ENCODE assay signal across 8 mouse cellular contexts in the genomic region with DNA sequence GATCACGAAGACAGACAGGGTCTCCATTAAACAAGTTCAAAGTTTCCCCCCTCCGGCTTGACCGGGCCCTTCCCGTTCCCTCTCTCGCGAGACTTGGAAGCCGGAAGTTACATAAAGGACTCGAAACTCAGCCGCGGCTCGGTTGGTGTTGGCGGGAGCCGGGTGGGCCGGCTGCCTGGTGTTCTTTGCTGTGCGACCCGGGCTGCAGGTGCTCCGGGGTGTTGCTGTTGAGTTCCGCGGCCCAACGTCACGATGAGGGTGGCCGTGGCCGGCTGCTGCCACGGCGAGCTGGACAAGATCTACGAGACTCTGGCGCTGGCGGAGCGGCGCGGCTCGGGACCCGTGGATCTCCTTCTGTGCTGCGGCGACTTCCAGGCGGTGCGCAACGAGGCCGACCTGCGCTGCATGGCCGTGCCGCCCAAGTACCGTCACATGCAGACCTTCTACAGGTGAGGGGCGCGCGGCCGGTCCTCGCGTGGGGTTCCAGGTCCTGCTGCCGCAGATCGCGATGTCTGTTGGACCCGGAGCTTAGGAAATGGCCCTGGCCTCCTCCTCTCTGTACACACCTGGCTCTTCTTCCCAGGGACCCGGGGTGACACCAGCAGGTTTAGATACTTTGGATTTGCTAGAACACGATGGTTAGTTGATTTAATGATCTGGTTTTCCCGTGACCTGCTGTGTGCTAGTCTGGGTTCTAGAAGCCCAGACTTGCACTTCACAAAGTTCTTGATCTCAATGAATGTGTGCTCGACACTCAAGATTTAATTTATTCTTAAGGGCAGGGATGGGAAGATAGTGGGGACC. TPM values are rescaled to one million over a fixed set of nuclear protein-coding genes. Genes with fewer than 3 reads are reported as not detected.
DNase-seq lines count a peak whose midpoint lies in the region; ATAC-seq and TF ChIP-seq lines count a peak whose summit lies in the region.

A gene (plus strand): TSS at position 123 of the 804 bp plus-strand sequence.

- peaks cover 22% of the 10 kb centered on the region for H3K36me3 ChIP-seq in embryonic facial prominence, embryonic 13.5 days
- H3K36me3 ChIP-seq in limb, embryonic 14.5 days (ENCODE audit: control insufficient read depth, insufficient read depth, low read length) = no peaks in the 10 kb centered on the region; the same call in 1 of the 2 replicates
- no peaks in the 10 kb centered on the region for H3K36me3 ChIP-seq in midbrain, postnatal 0 days (ENCODE audit: insufficient read depth, low read length)

- no peaks in the 10 kb centered on the region for H3K27me3 ChIP-seq in embryonic facial prominence, embryonic 13.5 days
- H3K27me3 ChIP-seq in limb, embryonic 14.5 days (ENCODE audit: control insufficient read depth, insufficient read depth, low read length) = no peaks in the 10 kb centered on the region
- no peaks in the 10 kb centered on the region for H3K27me3 ChIP-seq in midbrain, postnatal 0 days (ENCODE audit: insufficient read depth, low read length)

- H3K4me2 ChIP-seq in embryonic facial prominence, embryonic 13.5 days = peak within 1 kb of the TSS; percentile 62
- peak within 1 kb of the TSS; percentile 72 for H3K4me2 ChIP-seq in limb, embryonic 14.5 days (replicated peaks; ENCODE audit: low read depth, low read length, severe bottlenecking)
- peak within 1 kb of the TSS; percentile 64 for H3K4me2 ChIP-seq in midbrain, postnatal 0 days (ENCODE audit: low read depth, low read length, poor library complexity, severe bottlenecking)

- peak within 1 kb of the TSS; percentile 81 for H3K27ac ChIP-seq in embryonic facial prominence, embryonic 13.5 days
- peak within 1 kb of the TSS; percentile 78 for H3K27ac ChIP-seq in limb, embryonic 14.5 days (replicated peaks; ENCODE audit: low read depth, low read length)
- H3K27ac ChIP-seq in midbrain, postnatal 0 days (ENCODE audit: low read depth, low read length) = peak within 1 kb of the TSS; percentile 82

- no peak for TF ChIP-seq CTCF in midbrain, postnatal 0 days (IDR thresholded peaks at IDR 0.05)

- peak; percentile 89 for DNase-seq in 3134 (ENCODE audit: extremely low read depth, insufficient read length, low spot score)
- peak; percentile 94 to 95 for DNase-seq in adrenal gland, postnatal 36 days
- peak; percentile 95 for DNase-seq in heart, adult 8-10 months (ENCODE audit: low spot score)
- DNase-seq in kidney, adult 9 months = peak; percentile 94
- DNase-seq in limb, embryonic 14.5 days (ENCODE audit: low spot score) = peak; percentile 91
- DNase-seq in midbrain, postnatal 0 days (ENCODE audit: low spot score) = peak; percentile 94
- peak; percentile 76 to 89 for DNase-seq in spleen, postnatal 14 days (ENCODE audit: low spot score in 2 of 2)

- H3K9me3 ChIP-seq in embryonic facial prominence, embryonic 13.5 days = no peaks in the 10 kb centered on the region
- H3K9me3 ChIP-seq in limb, embryonic 14.5 days (ENCODE audit: control insufficient read depth, low read length) = no peaks in the 10 kb centered on the region
- no peaks in the 10 kb centered on the region for H3K9me3 ChIP-seq in midbrain, postnatal 0 days (ENCODE audit: low read length)

- ATAC-seq in embryonic facial prominence, embryonic 13.5 days (ENCODE audit: insufficient number of reproducible peaks, insufficient read depth, low FRiP score, low TSS enrichment, low read depth) = peak; percentile 86
- peak; percentile 96 for ATAC-seq in limb, embryonic 14.5 days (ENCODE audit: low FRiP score, low read depth)
- ATAC-seq in midbrain, postnatal 0 days (ENCODE audit: low FRiP score) = peak; percentile 96

- under 1% methylated on average over 57 of the region's 57 CpGs for WGBS in embryonic facial prominence, embryonic 13.5 days
- WGBS in limb, embryonic 14.5 days = under 1% methylated on average over 55 of the region's 57 CpGs
- under 1% methylated on average over 57 of the region's 57 CpGs for WGBS in midbrain, postnatal 0 days

- peak within 1 kb of the TSS; percentile 96 for H3K9ac ChIP-seq in embryonic facial prominence, embryonic 13.5 days
- peak within 1 kb of the TSS; percentile 91 for H3K9ac ChIP-seq in limb, embryonic 14.5 days (ENCODE audit: low read depth, low read length, severe bottlenecking)
- peak within 1 kb of the TSS; percentile 91 for H3K9ac ChIP-seq in midbrain, postnatal 0 days (replicated peaks; ENCODE audit: low read length, poor library complexity, severe bottlenecking)

- H3K4me1 ChIP-seq in embryonic facial prominence, embryonic 13.5 days = peaks cover 11% of the 10 kb centered on the region
- 0 out of 2 replicates have a peak, but pooled peaks cover 5% of the 10 kb centered on the region for H3K4me1 ChIP-seq in limb, embryonic 14.5 days (ENCODE audit: control insufficient read depth, insufficient read depth, low read length)
- 0 out of 2 replicates have a peak, but pooled peaks cover 4% of the 10 kb centered on the region for H3K4me1 ChIP-seq in midbrain, postnatal 0 days (ENCODE audit: insufficient read depth, low read length)

- TF ChIP-seq POLR2A in limb, embryonic 14.5 days (IDR thresholded peaks at IDR 0.05; ENCODE audit: borderline replicate concordance, extremely low read depth, insufficient read depth, insufficient read length) = 0 out of 2 replicates have a peak, but pooled peaks have one; percentile 55

- H3K4me3 ChIP-seq in embryonic facial prominence, embryonic 13.5 days = peak within 1 kb of the TSS; percentile 86
- H3K4me3 ChIP-seq in limb, embryonic 14.5 days (replicated peaks; ENCODE audit: low read length) = peak within 1 kb of the TSS; percentile 94
- peak within 1 kb of the TSS; percentile 96 for H3K4me3 ChIP-seq in midbrain, postnatal 0 days (ENCODE audit: low read depth, low read length)

RNA-seq across cellular contexts. Expression of the gene that starts here (rescaled TPM):
- 10 to 100 TPM; 12.8 to 15.0 TPM for total RNA-seq in adrenal gland, postnatal 36 days (2021)
- polyA plus RNA-seq in embryonic facial prominence, embryonic 13.5 days (2015; fragmentation: Nextera tagmentation; extraction: Ambion mirVana) = 31.6 and 31.7 TPM in 2 replicates
- 1 to 10 TPM; 5.2 to 6.7 (median 5.6) TPM for total RNA-seq in heart, adult 8-10 months (2022)
- polyA plus RNA-seq in limb, embryonic 14.5 days (2012; rRNA removed) = 16.7 and 18.0 TPM in 2 replicates
- polyA plus RNA-seq in limb, embryonic 14.5 days (2014; fragmentation: Nextera tagmentation; extraction: Ambion mirVana) = 21.3 and 23.1 TPM in 2 replicates
- total RNA-seq in midbrain, postnatal 0 days (2014; rRNA removed) = 15.7 and 25.0 TPM in 2 replicates
- polyA plus RNA-seq in midbrain, postnatal 0 days (2015; fragmentation: Nextera tagmentation; extraction: Ambion mirVana) = 24.9 and 26.2 TPM in 2 replicates

Comparison
In these comparisons a context has a peak if more than half of its experiments do, and no peak if none do; other contexts are left out.
1. Peak in every context shown above with its lines: DNase-seq, ATAC-seq, H3K4me3 ChIP-seq and H3K27ac ChIP-seq.